Comparison of ENCODE assay signal across 8 mouse cellular contexts in genomic region chr17:74328146-74328545, GRCm38 (mm10). TPM values are rescaled to one million over a fixed set of nuclear protein-coding genes. Genes with fewer than 3 reads are reported as not detected.
A peak's percentile ranks its signal among the peaks of the same experiment; 100 is the strongest.
DNase-seq lines count a peak whose midpoint lies in the region; ATAC-seq and TF ChIP-seq lines count a peak whose summit lies in the region.
"Not testable (repeated sequence)": the region's sequence is repeated elsewhere in the genome, so short reads cannot be mapped to it uniquely, and the experiment has no call there.

No protein-coding gene starts in this region.

- H3K4me1 ChIP-seq in kidney, adult 2 months (ENCODE audit: control insufficient read depth, insufficient read depth, low read length); liver, embryonic 11.5 days (replicated peaks; ENCODE audit: control insufficient read depth, insufficient read depth, low read length); midbrain, embryonic 14.5 days (ENCODE audit: control insufficient read depth, insufficient read depth, low read length): not testable (repeated sequence)

- not testable (repeated sequence) for H3K36me3 ChIP-seq in kidney, adult 2 months (ENCODE audit: control insufficient read depth, insufficient read depth, low read length); liver, embryonic 11.5 days (ENCODE audit: control insufficient read depth, insufficient read depth, low read length); midbrain, embryonic 14.5 days (ENCODE audit: control insufficient read depth, insufficient read depth, low read length)

- intact Hi-C loops in gastrocnemius, adult 2 months (cut with DNase I): not testable (repeated sequence)

- TF ChIP-seq POLR2A in kidney, adult 2 months (IDR thresholded peaks at IDR 0.05; ENCODE audit: low read depth, low read length): not testable (repeated sequence)

- WGBS in kidney, adult 2 months: 59% methylated on average over 2 of the region's 2 CpGs
- 36% methylated on average over 2 of the region's 2 CpGs for WGBS in liver, embryonic 11.5 days
- 44% methylated on average over 2 of the region's 2 CpGs for WGBS in midbrain, embryonic 14.5 days

- DNase-seq in 3T3-L1 (ENCODE audit: low read depth, low spot score) (peak; percentile 82), R1 (ENCODE audit: low read depth, low spot score) (peak; percentile 79)
- peak; percentile 60 to 81 for DNase-seq in cerebellum, postnatal 14 days
- peak; percentile 36 for DNase-seq in gastrocnemius, adult 2 months
- DNase-seq in kidney, adult 2 months: peak; percentile 57
- not testable (repeated sequence) for DNase-seq in liver, embryonic 11.5 days (ENCODE audit: low spot score)
- peak; percentile 73 for DNase-seq in midbrain, embryonic 14.5 days
- peak; percentile 27 to 54 for DNase-seq in spleen, postnatal 36 days (ENCODE audit: low spot score in 2 of 2)

- H3K4me2 ChIP-seq in liver, embryonic 11.5 days; midbrain, embryonic 14.5 days (ENCODE audit: low read length): not testable (repeated sequence)

- H3K9me3 ChIP-seq in liver, embryonic 11.5 days (ENCODE audit: control insufficient read depth, low read length); midbrain, embryonic 14.5 days (ENCODE audit: control insufficient read depth, low read length): not testable (repeated sequence)

- not testable (repeated sequence) for H3K27ac ChIP-seq in gastrocnemius, adult 2 months; kidney, adult 2 months (ENCODE audit: insufficient read depth, low read depth, low read length); liver, embryonic 11.5 days (ENCODE audit: low read depth, low read length); midbrain, embryonic 14.5 days (replicated peaks; ENCODE audit: low read depth, low read length)

- TF ChIP-seq CTCF in gastrocnemius, adult 2 months (IDR thresholded peaks at IDR 0.05): peak; percentile 62
- TF ChIP-seq CTCF in kidney, adult 2 months (conservative IDR thresholded peaks at IDR 0.05; ENCODE audit: insufficient read depth, insufficient read length, low read depth, low read length): peak; percentile 69

- H3K27me3 ChIP-seq in kidney, adult 2 months (replicated peaks; ENCODE audit: control insufficient read depth, insufficient read depth, low read length); liver, embryonic 11.5 days (replicated peaks; ENCODE audit: control insufficient read depth, insufficient read depth, low read length); midbrain, embryonic 14.5 days (ENCODE audit: control insufficient read depth, insufficient read depth, low read length): not testable (repeated sequence)

- H3K4me3 ChIP-seq in gastrocnemius, adult 2 months; kidney, adult 2 months (ENCODE audit: insufficient read depth, low read depth, low read length); liver, embryonic 11.5 days (ENCODE audit: low read depth, low read length); midbrain, embryonic 14.5 days (replicated peaks; ENCODE audit: low read depth, low read length): not testable (repeated sequence)

- H3K9ac ChIP-seq in liver, embryonic 11.5 days (ENCODE audit: low read depth, low read length); midbrain, embryonic 14.5 days (replicated peaks; ENCODE audit: low read length): not testable (repeated sequence)

- ATAC-seq in liver, embryonic 11.5 days (replicated peaks; ENCODE audit: low FRiP score): peak; percentile 72; the same call in 1 of the 2 replicates
- not testable (repeated sequence) for ATAC-seq in midbrain, embryonic 14.5 days (ENCODE audit: low FRiP score, low TSS enrichment)

RNA-seq across cellular contexts. Expression of gene Dpy30, which starts 4.4 kb away (rescaled TPM):
- 10 to 100 TPM; 45.2 to 57.6 TPM for total RNA-seq in gastrocnemius, adult 2 months (2021)
- polyA plus RNA-seq in kidney, adult 2 months (2012; rRNA removed): 38.1 and 57.3 TPM in 2 replicates
- 264 and 272 TPM in 2 replicates for polyA plus RNA-seq in liver, embryonic 11.5 days (2014; fragmentation: Nextera tagmentation; extraction: Ambion mirVana)
- 199 and 211 TPM in 2 replicates for polyA plus RNA-seq in midbrain, embryonic 14.5 days (2014; fragmentation: Nextera tagmentation; extraction: Ambion mirVana)

RNA-seq across cellular contexts. Expression of gene Spast, which starts 10.6 kb away (rescaled TPM):
- total RNA-seq in gastrocnemius, adult 2 months (2021): 10 to 100 TPM; 47.5 to 47.9 TPM
- polyA plus RNA-seq in kidney, adult 2 months (2012; rRNA removed): 3.5 and 4.2 TPM in 2 replicates
- polyA plus RNA-seq in liver, embryonic 11.5 days (2014; fragmentation: Nextera tagmentation; extraction: Ambion mirVana): 15.8 and 17.7 TPM in 2 replicates
- 52.3 and 58.9 TPM in 2 replicates for polyA plus RNA-seq in midbrain, embryonic 14.5 days (2014; fragmentation: Nextera tagmentation; extraction: Ambion mirVana)

RNA-seq across cellular contexts. Expression of gene Memo1, which starts 32.8 kb away (rescaled TPM):
- 10 to 100 TPM; 43.7 to 55.6 TPM for total RNA-seq in gastrocnemius, adult 2 months (2021)
- polyA plus RNA-seq in kidney, adult 2 months (2012; rRNA removed): 38.7 and 43.1 TPM in 2 replicates
- 127 and 139 TPM in 2 replicates for polyA plus RNA-seq in liver, embryonic 11.5 days (2014; fragmentation: Nextera tagmentation; extraction: Ambion mirVana)
- 59.3 and 64.0 TPM in 2 replicates for polyA plus RNA-seq in midbrain, embryonic 14.5 days (2014; fragmentation: Nextera tagmentation; extraction: Ambion mirVana)
